Mouse (Mus musculus) bone marrow, adult 2 months (tissue): ENCODE data around the gene Txndc17. TPM values are rescaled to one million over a fixed set of nuclear protein-coding genes. Genes with fewer than 3 reads are reported as not detected.
A peak's percentile ranks its signal among the peaks of the same experiment; 100 is the strongest.

Experiments used
- H3K27ac ChIP-seq: fragments of 200-500 bp; 2 replicates; pipeline ENCODE4 v1.5.1; 2012; ENCODE audit warnings: low read depth, mild to moderate bottlenecking, control low read depth, inconsistent platforms, low read length; ENCODE audit not compliant: control insufficient read depth, poor library complexity, insufficient read depth
- H3K4me1 ChIP-seq: fragments of 200-500 bp; 2 replicates; pipeline ENCODE4 v1.6.1; 2011; ENCODE audit warnings: low read length; ENCODE audit not compliant: control insufficient read depth, insufficient read depth
- H3K4me3 ChIP-seq: fragments of 200-500 bp; replicated peaks from 2 replicates; pipeline ENCODE3; 2011; ENCODE audit warnings: mild to moderate bottlenecking, low read depth, low read length, control low read depth; ENCODE audit not compliant: control insufficient read depth
- CTCF ChIP-seq: fragments of 200-500 bp; IDR thresholded peaks from 2 replicates; pipeline ENCODE4 v1.5.1; 2011; ENCODE audit warnings: low read length, control low read depth; ENCODE audit not compliant: control insufficient read depth, insufficient read depth
- POLR2A ChIP-seq: fragments of 200-500 bp; IDR thresholded peaks from 2 replicates; pipeline ENCODE4 v1.6.1; 2011; ENCODE audit warnings: low read depth, mild to moderate bottlenecking, control low read depth, low read length, borderline replicate concordance; ENCODE audit not compliant: control insufficient read depth
- WGBS: fragments of 180-500 bp; shearing (Covaris S2); methylation state at CpG from one replicate; pipeline ENCODE4 v1.1.7; 2018; 5-methylcytosine and 5-hydroxymethylcytosine counted together
- polyA plus RNA-seq: library from polyadenylated mRNA; stranded (reverse); fragments of >200 nt; gene quantifications from 2 replicates; pipeline ENCODE4 v1.2.4, GENCODE M21; 2011; ENCODE audit warnings: low replicate concordance; ENCODE audit not compliant: missing spikeins, insufficient read depth, insufficient read length

Gene Txndc17
- polyA plus RNA-seq, 1 experiment, result 49.0 TPM

DNA sequence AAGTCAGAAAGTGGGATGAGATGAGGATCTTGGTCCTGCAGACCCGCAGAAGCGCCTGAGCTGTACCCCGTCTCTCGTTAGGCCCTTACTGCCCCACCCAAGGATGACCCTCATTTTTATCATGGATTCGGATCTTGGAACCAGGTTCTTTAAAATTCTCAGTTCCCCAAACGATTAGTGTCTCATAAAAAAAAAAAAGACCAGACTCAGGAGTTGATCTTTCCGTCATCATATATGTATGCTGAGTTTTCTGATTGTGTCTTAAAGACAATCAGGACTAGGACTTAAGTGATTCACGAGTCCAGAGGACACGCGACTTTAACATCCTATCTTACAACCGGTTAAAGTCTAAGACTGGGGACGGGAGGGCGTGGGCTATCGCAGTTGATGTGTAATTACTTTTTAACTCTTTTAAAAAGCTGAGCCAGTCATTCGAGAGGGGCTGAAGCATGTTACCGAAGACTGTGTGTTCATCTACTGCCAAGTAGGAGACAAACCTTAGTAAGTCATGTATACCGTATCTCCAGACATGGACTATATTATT lies 559 bp downstream of the Txndc17 start:
- peak overlapping the region; percentile 99 for H3K4me3 ChIP-seq
- H3K27ac ChIP-seq, result peak overlapping the region; percentile 43

DNA sequence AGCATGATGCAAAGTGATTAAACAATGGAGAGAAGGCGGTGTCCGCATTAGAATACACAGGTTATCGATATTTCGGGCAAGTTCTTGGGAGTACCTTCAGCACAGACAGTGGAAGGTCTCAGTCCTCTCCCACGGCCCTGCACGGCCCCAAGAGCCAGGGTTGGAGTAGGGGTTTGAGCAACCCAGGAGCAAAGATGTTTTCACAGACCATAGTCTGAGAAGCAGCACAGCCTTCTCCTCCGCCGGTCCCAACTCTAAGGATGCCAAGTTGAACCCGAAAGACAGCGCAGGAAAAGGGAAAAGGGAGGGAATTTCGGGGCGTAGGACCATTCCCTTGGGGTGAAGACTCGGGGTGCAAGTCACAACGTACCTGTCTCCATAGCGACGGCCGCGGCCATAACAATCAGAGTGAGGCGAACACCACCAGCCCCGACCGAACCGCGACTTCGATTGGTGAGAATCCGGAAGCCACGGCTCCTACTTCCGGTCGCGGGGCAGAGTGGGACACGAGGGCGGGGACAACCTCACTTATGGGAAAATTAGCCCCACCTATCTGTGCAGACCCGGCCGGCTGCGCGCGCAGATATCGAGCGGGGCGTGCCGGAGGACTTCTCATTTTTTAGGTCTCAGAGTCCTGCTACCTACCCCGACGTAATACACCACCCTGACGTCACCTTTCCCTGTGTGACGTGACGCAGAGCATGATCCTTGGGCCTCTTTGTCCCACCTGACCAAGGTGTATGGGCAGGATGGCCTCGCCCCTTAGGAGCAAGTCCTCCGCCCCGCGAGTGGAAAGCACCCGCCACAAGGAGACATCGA lies 7.5 kb downstream of the Txndc17 start:
- peak; percentile 39; the same call in 1 of the 2 replicates for TF ChIP-seq POLR2A
- TF ChIP-seq CTCF, result no peak
- under 1% methylated on average over 51 of the region's 51 CpGs for WGBS
- Histone ChIP-seq H3K4me1 (peaks cover 3% of the 10 kb centered on the region; the same call in 1 of the 2 replicates), H3K27ac (peak overlapping the region; percentile 71), H3K4me3 (peak overlapping the region; percentile 91)

More for the DNA sequence above, 559 bp downstream of the Txndc17 start:
- TF ChIP-seq CTCF, result no peak
- no peak for TF ChIP-seq POLR2A
- H3K4me1 ChIP-seq, result peaks cover 9% of the 10 kb centered on the region
- WGBS, result 14% methylated on average over 17 of the region's 17 CpGs

DNA sequence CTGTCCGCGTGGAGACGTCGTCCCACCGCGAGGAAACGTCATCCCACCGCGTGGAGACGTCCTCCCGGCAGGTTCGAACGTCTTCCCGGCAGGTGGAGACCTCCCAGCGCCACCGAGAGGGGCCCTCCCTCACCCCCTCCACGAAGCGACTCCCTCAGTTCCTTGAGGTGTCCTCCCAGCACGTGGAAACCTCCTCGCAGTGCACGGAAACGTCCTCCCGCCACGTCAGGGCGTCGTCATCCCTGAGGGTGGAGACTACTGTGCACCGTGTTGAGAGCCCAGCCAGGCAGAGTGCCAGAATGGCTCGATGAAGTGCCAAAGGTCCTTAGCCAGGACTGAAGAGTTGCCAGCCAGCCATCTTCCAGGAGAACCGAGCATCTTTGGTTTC lies 8.1 kb downstream of the Txndc17 start, which contains the start of gene Med31:
Gene Med31, minus strand, starts transcription at position 183 of the 388 bp plus-strand sequence.
- peak within 1 kb of the TSS; percentile 71 for H3K27ac ChIP-seq
- under 1% methylated on average over 29 of the region's 29 CpGs for WGBS
- H3K4me3 ChIP-seq, result peak within 1 kb of the TSS; percentile 91
- TF ChIP-seq CTCF, result 0 out of 2 replicates have a peak, but pooled peaks have one; percentile 8
- peak; percentile 26; the same call in 1 of the 2 replicates for TF ChIP-seq POLR2A
- peaks cover 3% of the 10 kb centered on the region; the same call in 1 of the 2 replicates for H3K4me1 ChIP-seq

DNA sequence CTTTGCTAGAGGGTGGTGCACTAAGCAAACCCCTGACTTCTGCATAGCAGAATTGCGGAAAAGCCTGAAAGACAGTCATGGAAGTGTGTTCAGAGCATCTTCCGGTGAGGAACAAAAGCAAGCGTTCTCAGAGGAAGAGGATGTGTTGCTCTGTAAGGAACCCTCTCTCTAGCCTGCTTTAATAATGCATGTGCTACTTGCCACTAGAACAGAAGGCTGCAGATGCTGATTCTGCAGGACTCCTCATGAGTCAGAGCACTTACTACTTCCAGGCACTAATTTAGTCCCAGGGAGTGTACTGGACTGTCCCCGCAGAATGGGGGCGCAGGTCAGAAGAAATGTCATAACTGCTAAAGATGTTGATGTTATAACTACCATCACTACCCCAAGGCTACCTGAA lies 9.8 kb downstream of the Txndc17 start:
- TF ChIP-seq POLR2A (no peak), CTCF (no peak)

DNA sequence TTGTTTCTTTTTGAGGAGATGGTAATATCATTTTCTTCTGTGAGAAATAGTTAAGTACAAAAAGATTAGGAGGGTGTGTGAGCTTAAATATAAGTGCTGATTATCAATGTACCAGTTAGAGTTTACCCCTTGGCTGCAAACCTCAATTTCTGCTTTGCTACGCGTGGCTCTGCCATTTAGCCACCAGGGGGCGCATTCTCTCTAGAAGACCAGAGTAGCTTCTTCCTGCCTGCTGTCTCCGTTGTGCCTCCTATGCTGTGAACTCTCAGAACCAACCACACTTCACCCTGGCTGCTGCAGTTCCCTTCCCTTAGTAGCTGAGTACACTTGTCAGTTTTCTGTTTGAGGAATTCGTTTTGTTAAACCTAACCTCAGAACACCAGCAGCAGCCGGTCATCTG lies 13.9 kb downstream of the Txndc17 start:
- no peak overlapping the region for H3K27ac ChIP-seq
- WGBS, result 13% methylated on average over 6 of the region's 6 CpGs

More for the DNA sequence above, 9.8 kb downstream of the Txndc17 start:
- Histone ChIP-seq H3K4me3 (no peak overlapping the region), H3K4me1 (no peaks in the 10 kb centered on the region; the same call in 1 of the 2 replicates), H3K27ac (no peak overlapping the region; the same call in 1 of the 2 replicates)
- WGBS, result 59% methylated on average over 5 of the region's 5 CpGs

DNA sequence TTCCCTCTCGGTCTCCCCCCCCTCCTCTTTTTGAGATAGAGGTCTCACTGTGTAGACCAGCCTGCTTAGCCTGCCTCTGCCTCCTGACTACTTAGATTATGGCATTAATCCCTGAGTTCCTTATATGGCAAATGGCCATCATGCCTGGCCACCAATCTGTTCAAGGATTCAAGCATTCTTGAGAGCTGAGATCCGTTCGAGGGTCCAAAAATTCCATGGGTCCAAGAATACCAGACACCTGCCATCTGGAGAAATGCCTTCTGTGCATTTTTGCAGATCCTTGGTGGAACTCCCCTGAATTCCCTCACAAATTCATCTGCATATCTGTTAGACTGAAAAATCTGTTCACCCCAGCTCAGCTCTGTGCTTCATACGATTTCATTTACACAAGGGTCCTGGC lies 16.1 kb downstream of the Txndc17 start:
- H3K4me1 ChIP-seq, result no peaks in the 10 kb centered on the region
- WGBS, result 73% methylated on average over 4 of the region's 4 CpGs
- TF ChIP-seq POLR2A, result no peak
- no peak overlapping the region for H3K27ac ChIP-seq
- no peak overlapping the region for H3K4me3 ChIP-seq

More for the DNA sequence above, 13.9 kb downstream of the Txndc17 start:
- no peak overlapping the region for H3K4me3 ChIP-seq
- TF ChIP-seq POLR2A, result no peak
- peak; percentile 95 for TF ChIP-seq CTCF
- H3K4me1 ChIP-seq, result no peaks in the 10 kb centered on the region; the same call in 1 of the 2 replicates

DNA sequence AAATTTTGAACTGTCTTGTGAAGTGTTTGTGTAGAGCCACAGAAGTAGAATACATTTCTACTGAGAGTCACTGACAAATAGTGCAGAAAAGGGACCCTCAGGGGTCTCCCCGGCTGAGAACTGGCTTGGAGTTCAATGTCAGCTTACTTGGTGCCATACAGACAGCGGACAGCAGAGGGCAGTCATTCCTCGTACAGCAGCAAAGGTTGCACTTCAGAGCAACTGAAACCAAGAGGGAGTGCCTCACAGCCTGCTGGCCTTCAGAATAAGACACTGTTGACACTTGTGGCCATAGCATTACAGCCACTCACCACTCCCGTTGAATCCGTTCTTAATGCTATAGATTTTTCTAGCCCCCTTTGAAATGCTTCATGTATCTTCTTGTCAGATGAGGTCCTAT lies 17.5 kb downstream of the Txndc17 start:
- Histone ChIP-seq H3K27ac (no peak overlapping the region), H3K4me1 (no peaks in the 10 kb centered on the region), H3K4me3 (no peak overlapping the region)
- TF ChIP-seq POLR2A (no peak), CTCF (peak; percentile 86)
- 9% methylated on average over 5 of the region's 5 CpGs for WGBS

DNA sequence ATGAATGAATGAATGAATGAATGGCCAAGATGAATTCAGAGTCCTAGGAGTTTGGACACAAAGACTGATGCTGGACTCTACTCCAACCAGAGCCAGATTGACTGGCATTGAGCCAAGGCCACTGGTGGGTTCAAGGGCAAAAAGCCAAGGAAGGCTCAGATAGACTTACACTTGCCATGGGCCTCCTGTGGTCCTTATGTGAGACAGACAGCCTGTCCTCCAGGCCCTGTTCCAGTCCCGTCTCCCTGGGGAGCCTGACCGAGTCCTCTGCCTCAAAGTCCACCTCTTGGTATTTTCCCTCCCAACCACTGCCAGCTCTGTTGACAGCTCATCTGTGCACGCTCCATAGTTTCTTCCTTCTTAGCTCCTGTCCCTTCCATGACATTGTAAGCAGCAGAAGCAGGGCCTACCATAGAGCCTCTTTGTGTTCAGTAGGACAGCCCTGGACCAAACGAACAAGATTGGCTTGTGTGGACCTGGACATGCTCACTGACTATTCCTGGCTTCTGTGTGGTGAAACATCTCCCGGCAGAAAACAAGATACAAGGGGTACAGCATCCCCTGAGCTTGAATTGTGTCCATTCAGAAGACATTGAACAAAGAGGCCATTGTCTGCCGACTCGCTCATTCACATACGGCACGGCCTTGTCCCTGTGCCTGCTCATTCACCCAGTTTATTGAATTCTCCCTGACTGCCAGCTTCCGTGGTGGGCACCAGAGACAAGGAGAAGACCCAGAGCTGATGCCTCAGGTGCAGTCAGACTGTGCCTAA lies 18.9 kb downstream of the Txndc17 start:
- no peak overlapping the region for H3K27ac ChIP-seq
- WGBS, result 82% methylated on average over 10 of the region's 10 CpGs

More for the DNA sequence above, 18.9 kb downstream of the Txndc17 start:
- TF ChIP-seq POLR2A (no peak), CTCF (no peak)
- Histone ChIP-seq H3K4me3 (no peak overlapping the region), H3K4me1 (no peaks in the 10 kb centered on the region)
